Mouse (Mus musculus) urinary bladder, adult 18-20 months (tissue): Measurements from ENCODE around the gene Galr3.
"Not testable (repeated sequence)": the region's sequence is repeated elsewhere in the genome, so short reads cannot be mapped to it uniquely, and the experiment has no call there.

Experiments
- DNase-seq, 2 experiments: peaks; one replicate each; pipeline ENCODE4 v3.0.0; 2022; ENCODE audit warnings: low spot score in 2 of 2, mixed read lengths in 2 of 2

Galr3 gene

DNA sequence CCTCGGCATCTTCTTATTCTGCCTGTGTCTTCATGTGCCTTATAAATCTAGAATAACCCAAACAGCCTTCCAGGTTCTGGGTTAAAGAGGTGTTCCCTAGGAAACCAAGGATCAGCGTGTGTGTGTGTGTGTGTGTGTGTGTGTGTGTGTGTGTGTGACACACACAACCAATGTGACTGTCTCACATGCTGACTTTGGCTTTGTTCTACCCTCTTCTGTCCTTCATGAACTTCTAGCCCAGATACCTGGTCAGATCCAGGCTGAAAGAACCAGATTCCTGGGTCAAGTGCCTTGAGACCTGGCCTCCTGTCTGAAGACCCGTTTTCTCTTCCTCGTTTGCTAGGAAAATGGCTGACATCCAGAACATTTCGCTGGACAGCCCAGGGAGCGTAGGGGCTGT lies at the start of gene Galr3:
TSS of gene Galr3 (plus strand) at position 301 of the 400 bp plus-strand sequence.
- DNase-seq, result no peak

DNA sequence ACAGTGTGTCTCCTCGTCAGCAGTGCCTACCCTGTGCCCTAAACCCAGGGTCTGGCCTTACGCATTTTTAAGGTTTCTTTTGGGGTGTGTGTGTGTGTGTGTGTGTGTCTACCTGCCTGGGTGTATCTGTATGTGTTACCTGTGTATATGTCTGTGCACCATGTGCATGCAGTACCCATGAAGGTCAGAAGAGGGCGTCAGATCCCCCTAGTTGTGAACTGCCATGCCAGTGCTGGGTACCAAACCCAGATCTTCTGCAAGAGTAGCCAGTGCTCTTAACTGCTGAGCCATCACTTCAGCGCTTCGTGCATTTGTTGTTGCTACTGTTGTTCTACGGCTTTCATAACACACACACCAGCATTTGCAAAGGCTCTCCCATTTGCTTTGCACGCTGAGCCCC lies 49.5 kb upstream of the Galr3 start:
- DNase-seq, result no peak

DNA sequence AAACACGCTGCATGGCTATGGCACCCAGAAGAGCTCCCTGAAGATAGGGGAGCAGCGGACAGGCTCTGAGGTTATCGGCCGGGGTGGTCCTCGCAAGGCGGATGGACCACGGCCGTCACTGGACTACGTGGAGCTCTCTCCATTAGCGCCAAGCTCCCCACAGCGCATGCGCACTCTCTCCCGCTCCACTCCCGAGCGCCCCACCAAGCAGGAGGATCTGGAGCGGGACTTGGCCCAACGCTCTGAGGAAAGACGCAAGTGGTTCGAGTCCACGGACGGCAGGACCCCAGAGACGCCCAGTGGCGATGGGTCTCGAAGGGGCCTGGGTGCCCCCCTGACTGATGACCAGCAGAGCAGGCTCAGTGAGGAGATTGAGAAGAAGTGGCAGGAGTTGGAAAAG lies 48.8 kb upstream of the Galr3 start:
- no peak for DNase-seq

DNA sequence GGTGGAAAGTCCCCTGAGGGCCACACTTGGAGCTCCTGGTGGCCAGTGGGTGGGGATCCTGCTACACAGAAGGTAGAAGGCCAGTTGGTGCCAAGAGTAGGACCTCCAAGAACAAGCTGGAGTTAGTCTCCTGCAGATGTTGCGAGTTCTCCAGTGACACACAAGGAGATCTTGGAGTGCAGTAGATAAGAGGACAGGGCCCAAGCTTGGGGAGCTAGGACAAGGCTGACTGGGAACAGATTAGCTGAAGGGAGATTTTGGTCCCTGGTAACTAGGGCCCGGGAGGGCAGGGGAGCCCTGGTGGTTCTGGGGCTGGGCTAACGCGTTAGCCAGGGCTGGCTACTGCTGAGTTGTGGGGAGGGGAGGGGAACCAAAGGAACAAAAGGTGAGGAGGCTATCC lies 45.8 kb upstream of the Galr3 start:
- DNase-seq, result no peak

GRCm38 (mm10) chr15:78996663-78997062 lies 45.0 kb upstream of the Galr3 start:
- DNase-seq, result no peak

GRCm38 (mm10) chr15:78998348-78998747 lies 43.3 kb upstream of the Galr3 start:
- no peak for DNase-seq

DNA sequence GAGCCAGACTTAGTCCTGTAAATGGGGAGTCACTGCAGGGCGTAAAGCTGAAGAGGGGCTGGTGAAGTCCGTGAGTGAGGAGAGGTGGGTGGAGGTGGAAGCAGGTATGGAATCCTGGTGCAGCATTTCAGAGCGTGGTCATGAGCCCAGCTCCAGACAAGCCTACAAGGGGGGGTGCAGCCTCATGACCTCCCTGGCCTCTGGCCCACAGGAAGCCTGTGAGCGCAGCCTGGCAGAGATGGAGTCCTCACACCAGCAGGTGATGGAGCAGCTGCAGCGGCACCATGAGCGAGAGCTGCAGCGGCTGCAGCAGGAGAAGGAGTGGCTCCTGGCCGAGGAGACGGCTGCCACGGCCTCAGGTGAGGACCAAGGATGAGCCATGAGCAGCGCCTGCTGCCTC lies 42.1 kb upstream of the Galr3 start:
- no peak for DNase-seq

GRCm38 (mm10) chr15:79000357-79000791 lies 41.3 kb upstream of the Galr3 start:
- no peak for DNase-seq

GRCm38 (mm10) chr15:79001559-79001958 lies 40.1 kb upstream of the Galr3 start:
- DNase-seq, result no peak

- DNase-seq, result no peak
Observed at GRCm38 (mm10) chr15:79002036-79002435, 39.6 kb upstream of the Galr3 start.

- DNase-seq, result no peak
Observed at GRCm38 (mm10) chr15:79003079-79003478, 38.6 kb upstream of the Galr3 start.

DNA sequence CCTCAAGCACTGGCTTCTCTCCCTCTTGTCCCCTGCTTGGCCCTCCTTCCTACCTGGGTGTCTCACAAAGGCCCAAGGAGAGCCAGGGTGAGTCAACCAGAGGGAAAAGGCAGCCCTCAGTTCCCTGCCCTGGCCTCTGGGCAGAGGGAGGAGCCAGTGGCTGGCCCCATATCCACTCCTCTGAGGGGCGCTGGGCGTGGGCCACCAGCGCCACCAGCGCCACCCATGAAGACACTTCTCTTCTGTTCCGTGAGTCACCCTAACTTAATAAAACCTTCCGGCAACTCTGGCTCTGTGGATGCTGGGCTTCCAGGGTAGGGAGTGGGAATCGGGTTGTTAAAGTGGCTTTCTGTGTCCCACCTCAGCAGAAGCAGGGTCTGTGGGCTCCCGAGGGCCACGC lies 36.1 kb upstream of the Galr3 start:
- no peak for DNase-seq

DNA sequence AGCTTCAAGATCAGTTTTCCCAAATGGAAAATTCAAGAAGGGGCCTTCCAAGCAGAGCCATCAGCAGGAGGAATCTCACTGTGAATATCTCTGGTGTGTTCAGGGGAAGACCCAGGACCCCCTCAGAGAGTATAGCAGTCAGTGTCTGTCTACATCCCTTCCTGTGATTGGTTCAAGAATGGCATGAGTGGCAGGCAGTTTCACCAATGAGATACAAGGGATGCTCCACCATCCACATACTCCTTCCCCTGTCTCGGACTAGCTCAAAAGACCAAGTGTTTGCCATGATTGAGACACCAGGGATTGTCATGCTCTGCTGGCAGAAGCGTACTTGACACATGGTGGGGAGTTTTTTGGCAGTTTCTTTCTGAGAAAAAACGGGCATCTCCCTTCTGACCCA lies 35.0 kb upstream of the Galr3 start:
- DNase-seq, result no peak

- DNase-seq, result no peak
Observed at GRCm38 (mm10) chr15:79007059-79007458, 34.6 kb upstream of the Galr3 start.

- DNase-seq, result not testable (repeated sequence)
Observed at GRCm38 (mm10) chr15:79007836-79008235, 33.8 kb upstream of the Galr3 start.

GRCm38 (mm10) chr15:79009734-79010133 lies 32.0 kb upstream of the Galr3 start:
- no peak for DNase-seq

- no peak for DNase-seq
Observed at GRCm38 (mm10) chr15:79011550-79011949, 30.1 kb upstream of the Galr3 start.

GRCm38 (mm10) chr15:79013382-79013781 lies 28.3 kb upstream of the Galr3 start:
- no peak for DNase-seq

GRCm38 (mm10) chr15:79018191-79018590 lies 23.5 kb upstream of the Galr3 start:
- no peak for DNase-seq

DNA sequence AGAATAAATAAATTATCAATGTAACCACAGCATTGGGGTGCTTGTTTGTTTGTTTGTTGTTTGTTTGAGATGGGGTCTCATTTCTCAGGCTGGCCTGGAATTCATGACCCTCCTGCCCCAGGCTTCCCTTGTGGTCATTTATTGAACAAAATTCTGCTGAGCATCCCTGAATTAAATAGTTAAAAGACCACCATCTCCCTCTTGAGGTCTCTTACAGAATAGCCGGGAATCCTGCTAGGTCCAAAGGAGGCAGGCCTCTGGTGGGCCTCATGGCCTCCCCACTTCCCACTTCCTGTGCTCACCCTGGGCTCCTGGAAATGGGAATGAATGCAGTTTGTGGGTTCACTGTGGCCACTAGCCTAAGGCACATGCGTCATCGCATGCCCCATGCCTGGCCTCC lies 22.8 kb upstream of the Galr3 start:
- no peak for DNase-seq

GRCm38 (mm10) chr15:79022671-79023230 lies 18.9 kb upstream of the Galr3 start:
- no peak for DNase-seq

DNA sequence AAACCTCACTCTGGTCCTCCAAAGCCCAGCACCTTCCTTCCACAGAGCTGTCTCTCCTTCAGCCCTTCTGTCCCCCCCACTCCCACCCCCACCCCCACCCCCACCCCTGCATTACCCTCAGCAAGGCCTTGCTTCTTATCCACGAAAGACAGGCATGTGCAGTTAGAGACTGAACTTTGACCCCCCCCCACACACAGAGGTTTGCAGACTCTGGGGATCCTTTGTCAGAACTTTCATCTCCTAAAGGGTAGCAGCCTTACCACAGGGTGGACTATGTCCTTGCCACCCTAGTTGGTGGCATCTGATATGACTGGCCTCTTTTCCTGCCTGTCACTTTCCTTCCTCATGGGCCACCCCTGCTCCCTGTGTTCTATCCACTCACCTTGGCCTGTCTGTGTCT lies 18.3 kb upstream of the Galr3 start:
- no peak for DNase-seq

- no peak for DNase-seq
Observed at GRCm38 (mm10) chr15:79025687-79026308, 15.9 kb upstream of the Galr3 start.
